Mouse (Mus musculus) lung, postnatal 0 days (tissue): ENCODE data around the gene Fgf6.

Source experiments
- CTCF ChIP-seq: IDR thresholded peaks from 2 replicates; pipeline ENCODE4 v1.5.1; 2016; ENCODE audit warnings: antibody characterized with exemption, mild to moderate bottlenecking
- EP300 ChIP-seq: IDR thresholded peaks from 2 replicates; pipeline ENCODE4 v1.6.1; 2016; ENCODE audit warnings: antibody characterized with exemption, mild to moderate bottlenecking, control low read depth

GRCm38 (mm10) chr6:126993676-126994075 is 21.7 kb upstream of the Fgf6 start:
- no peak for TF ChIP-seq EP300
- no peak for TF ChIP-seq CTCF
